Mouse (Mus musculus) heart, adult 2 months (tissue): ENCODE data around the gene Aplf. TPM values are rescaled to one million over a fixed set of nuclear protein-coding genes. Genes with fewer than 3 reads are reported as not detected.
"Not testable (repeated sequence)": the region's sequence is repeated elsewhere in the genome, so short reads cannot be mapped to it uniquely, and the experiment has no call there.

ENCODE experiments used
- DNase-seq, 2 experiments: peaks; one replicate each; pipeline ENCODE4 v3.0.0; 2021
- H3K27ac ChIP-seq: fragments of 200-600 bp; 2 replicates; pipeline ENCODE4 v1.8.1; 2022
- H3K27me3 ChIP-seq: fragments of 200-500 bp; 2 replicates; pipeline ENCODE4 v1.6.1; 2012; ENCODE audit warnings: mild to moderate bottlenecking, low read length, inconsistent platforms, mixed read lengths; ENCODE audit not compliant: control insufficient read depth, insufficient read depth
- H3K36me3 ChIP-seq: fragments of 200-500 bp; 2 replicates; pipeline ENCODE4 v1.6.1; 2012; ENCODE audit warnings: low read length, inconsistent platforms; ENCODE audit not compliant: control insufficient read depth, insufficient read depth
- H3K4me1 ChIP-seq: fragments of 200-500 bp; 2 replicates; pipeline ENCODE4 v1.6.1; 2011; ENCODE audit warnings: low read length; ENCODE audit not compliant: control insufficient read depth, insufficient read depth
- H3K4me3 ChIP-seq: fragments of 200-600 bp; 2 replicates; pipeline ENCODE4 v1.8.1; 2022
- H3K79me2 ChIP-seq: fragments of 200-500 bp; replicated peaks from 2 replicates; pipeline ENCODE4 v1.6.1; 2012; ENCODE audit warnings: mild to moderate bottlenecking, inconsistent platforms, low read length, moderate library complexity, mixed read lengths; ENCODE audit not compliant: control insufficient read depth, insufficient read depth
- H3K9ac ChIP-seq: fragments of 200-500 bp; 2 replicates; pipeline ENCODE4 v1.6.1; 2012; ENCODE audit warnings: low read depth, mild to moderate bottlenecking, control low read depth, inconsistent platforms, low read length, mixed read lengths
- CTCF ChIP-seq: fragments of 200-600 bp; IDR thresholded peaks from 2 replicates; pipeline ENCODE4 v1.8.1; 2022; ENCODE audit warnings: antibody characterized with exemption, mild to moderate bottlenecking, moderate library complexity
- EP300 ChIP-seq: fragments of 200-500 bp; IDR thresholded peaks from 2 replicates; pipeline ENCODE4 v1.6.1; 2011; ENCODE audit warnings: low read depth, low read length, control low read depth; ENCODE audit not compliant: insufficient read depth
- POLR2A ChIP-seq: fragments of 200-500 bp; IDR thresholded peaks from 2 replicates; pipeline ENCODE4 v1.6.1; 2011; ENCODE audit warnings: mild to moderate bottlenecking, low read depth, low read length, control low read depth; ENCODE audit not compliant: insufficient read depth
- WGBS: fragments of 180-500 bp; shearing (Covaris S2); methylation state at CpG from one replicate; pipeline ENCODE4 v1.1.7; 2018; 5-methylcytosine and 5-hydroxymethylcytosine counted together
- intact Hi-C: fragments of 180-260 bp; cut with DNase I; formaldehyde crosslinking; loops from one replicate; pipeline ENCODE4 v1.15.1; 2025
- polyA plus RNA-seq: library from polyadenylated mRNA; depleted of rRNA; stranded (reverse); fragments of >200 nt; gene quantifications from 2 replicates; pipeline ENCODE4 v1.2.3, GENCODE M21; 2012
- total RNA-seq, 2 experiments: library from RNA; stranded (reverse); gene quantifications; 2 replicates each; pipeline ENCODE4 v1.2.3; 2021

Gene Aplf
- total and polyA plus RNA-seq, 3 experiments = 1.4 to 2.6 (median 2.1) TPM

- H3K9ac ChIP-seq = no peak overlapping the region
- peaks cover 2% of the 10 kb centered on the region; the same call in 1 of the 2 replicates for H3K4me1 ChIP-seq
- DNase-seq = no peak
- no peak for TF ChIP-seq POLR2A
- TF ChIP-seq EP300 = no peak
- TF ChIP-seq CTCF = no peak
- no peaks in the 10 kb centered on the region for H3K79me2 ChIP-seq
- 97% methylated on average over 9 of the region's 9 CpGs for WGBS
- H3K27ac ChIP-seq = no peak overlapping the region
- no peak overlapping the region for H3K4me3 ChIP-seq
- no peaks in the 10 kb centered on the region for H3K27me3 ChIP-seq
- no peaks in the 10 kb centered on the region for H3K36me3 ChIP-seq
- intact Hi-C loops = no loop called here
These were observed 19.3 kb downstream of the Aplf start for GRCm38 (mm10) chr6:87652670-87653069.

- no peak for TF ChIP-seq EP300
- no peak for TF ChIP-seq CTCF
- no peak for TF ChIP-seq POLR2A
- no peak for DNase-seq
- Histone ChIP-seq H3K27me3 (no peaks in the 10 kb centered on the region), H3K9ac (no peak overlapping the region), H3K79me2 (no peaks in the 10 kb centered on the region), H3K27ac (no peak overlapping the region), H3K4me3 (no peak overlapping the region), H3K4me1 (peaks cover 2% of the 10 kb centered on the region; the same call in 1 of the 2 replicates), H3K36me3 (no peaks in the 10 kb centered on the region)
- WGBS = 95% methylated on average over 5 of the region's 5 CpGs
- intact Hi-C loops = no loop called here
These were observed 20.2 kb downstream of the Aplf start for GRCm38 (mm10) chr6:87651787-87652186.

- no peak for DNase-seq
- Histone ChIP-seq H3K79me2 (no peaks in the 10 kb centered on the region), H3K36me3 (no peaks in the 10 kb centered on the region), H3K4me3 (no peak overlapping the region), H3K9ac (no peak overlapping the region), H3K27me3 (no peaks in the 10 kb centered on the region), H3K4me1 (no peaks in the 10 kb centered on the region), H3K27ac (no peak overlapping the region)
- TF ChIP-seq CTCF = no peak
- WGBS = 75% methylated on average over 11 of the region's 11 CpGs
- intact Hi-C loops = no loop called here
These were observed 33.8 kb downstream of the Aplf start for GRCm38 (mm10) chr6:87638134-87638660.

DNA sequence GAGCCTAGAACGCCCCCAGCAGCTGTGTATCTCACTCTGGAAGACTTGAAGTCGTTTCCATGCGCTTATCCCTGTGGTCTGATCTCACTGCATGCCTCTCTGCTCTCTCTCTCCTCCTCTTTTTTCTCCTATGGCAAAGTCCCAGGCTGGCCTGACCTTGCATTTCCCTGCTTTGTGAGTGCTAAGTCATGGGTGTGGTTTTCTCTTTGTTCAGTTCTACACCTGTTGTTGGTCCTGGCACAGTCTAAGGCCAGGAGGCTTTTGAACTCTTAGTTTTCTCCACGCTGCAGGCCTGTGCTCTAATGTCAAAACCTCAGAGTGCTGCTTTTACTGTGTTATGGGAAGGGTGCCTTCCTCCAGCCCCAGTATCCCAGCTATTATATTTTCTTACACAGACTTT is 39.8 kb downstream of the Aplf start:
- Histone ChIP-seq H3K4me1 (no peaks in the 10 kb centered on the region), H3K36me3 (no peaks in the 10 kb centered on the region), H3K27ac (no peak overlapping the region), H3K27me3 (no peaks in the 10 kb centered on the region), H3K4me3 (no peak overlapping the region), H3K9ac (no peak overlapping the region), H3K79me2 (no peaks in the 10 kb centered on the region)
- intact Hi-C loops = no loop called here
- DNase-seq = no peak
- TF ChIP-seq EP300 (no peak), CTCF (no peak), POLR2A (no peak)
- 66% methylated on average over 4 of the region's 4 CpGs for WGBS

GRCm38 (mm10) chr6:87628936-87629335 is 43.1 kb downstream of the Aplf start:
- H3K27me3 ChIP-seq, intact Hi-C loops, H3K27ac ChIP-seq, H3K4me1 ChIP-seq, H3K79me2 ChIP-seq, DNase-seq, H3K4me3 ChIP-seq, H3K36me3 ChIP-seq, H3K9ac ChIP-seq: not testable (repeated sequence)
- WGBS = 74% methylated on average over 15 of the region's 15 CpGs

GRCm38 (mm10) chr6:87623151-87623550 is 48.8 kb downstream of the Aplf start:
- no peak for DNase-seq
- intact Hi-C loops = no loop called here
- no peaks in the 10 kb centered on the region for H3K79me2 ChIP-seq
- H3K27ac ChIP-seq = no peak overlapping the region
- H3K9ac ChIP-seq = no peak overlapping the region
- 93% methylated on average over 3 of the region's 3 CpGs for WGBS
- H3K4me1 ChIP-seq = peaks cover 4% of the 10 kb centered on the region; the same call in 1 of the 2 replicates
- no peak for TF ChIP-seq POLR2A
- TF ChIP-seq EP300 = no peak
- no peak for TF ChIP-seq CTCF
- no peaks in the 10 kb centered on the region for H3K36me3 ChIP-seq
- no peaks in the 10 kb centered on the region for H3K27me3 ChIP-seq
- no peak overlapping the region for H3K4me3 ChIP-seq
